Mouse (Mus musculus) liver, postnatal 0 days (tissue): ENCODE results near the gene Rapgef4. TPM values are rescaled to one million over a fixed set of nuclear protein-coding genes. Genes with fewer than 3 reads are reported as not detected.

ENCODE experiments used
- ATAC-seq: fragments of 200-750 bp; cut with Nextera tagmentation; 2 replicates; pipeline ENCODE4 v1.8.0; 2017; ENCODE audit warnings: mild to moderate bottlenecking, moderate library complexity
- DNase-seq: peaks from one replicate; pipeline ENCODE4 v3.0.0-alpha.2; 2016
- H3K27ac ChIP-seq: fragments of 300-500 bp; sonication (generic); 2 replicates; pipeline ENCODE4 v1.5.1; 2014; ENCODE audit warnings: antibody characterized with exemption, moderate library complexity, mild to moderate bottlenecking, low read depth
- H3K27me3 ChIP-seq: fragments of 300-500 bp; sonication (generic); 2 replicates; pipeline ENCODE4 v1.6.1; 2014; ENCODE audit warnings: low read length, control low read depth, mixed read lengths; ENCODE audit not compliant: insufficient read depth
- H3K36me3 ChIP-seq: fragments of 300-500 bp; sonication (generic); replicated peaks from 2 replicates; pipeline ENCODE4 v1.6.1; 2014; ENCODE audit warnings: mild to moderate bottlenecking, control low read depth, low read length, moderate library complexity, mixed read lengths; ENCODE audit not compliant: insufficient read depth
- H3K4me1 ChIP-seq: fragments of 300-500 bp; sonication (generic); 2 replicates; pipeline ENCODE4 v1.6.1; 2014; ENCODE audit warnings: antibody characterized with exemption, mild to moderate bottlenecking, control low read depth; ENCODE audit not compliant: insufficient read depth
- H3K4me2 ChIP-seq: fragments of 300-500 bp; sonication (generic); 2 replicates; pipeline ENCODE4 v1.6.1; 2014; ENCODE audit warnings: low read depth, mild to moderate bottlenecking, low read length, moderate library complexity, mixed read lengths
- H3K4me3 ChIP-seq: fragments of 300-500 bp; sonication (generic); 2 replicates; pipeline ENCODE4 v1.5.1; 2014; ENCODE audit warnings: low read depth, low read length
- H3K9ac ChIP-seq: fragments of 300-500 bp; sonication (generic); replicated peaks from 2 replicates; pipeline ENCODE4 v1.6.1; 2014; ENCODE audit warnings: mild to moderate bottlenecking, moderate library complexity
- H3K9me3 ChIP-seq: fragments of 300-500 bp; sonication (generic); 2 replicates; pipeline ENCODE4 v1.6.1; 2016; ENCODE audit warnings: mild to moderate bottlenecking, control low read depth, low read length, mixed read lengths
- CTCF ChIP-seq: sonication (generic); IDR thresholded peaks from 2 replicates; pipeline ENCODE4 v1.5.1; 2016; ENCODE audit warnings: antibody characterized with exemption, low read depth
- EP300 ChIP-seq: IDR thresholded peaks from 2 replicates; pipeline ENCODE4 v1.6.1; 2016; ENCODE audit warnings: antibody characterized with exemption, low read depth, mild to moderate bottlenecking
- WGBS: fragments of 180-500 bp; shearing (Covaris S2); extraction: QIAGEN DNeasy Blood & Tissue Kit; methylation state at CpG from one replicate; pipeline ENCODE4 v1.1.7; 2014; ENCODE audit not compliant: insufficient replicate concordance; 5-methylcytosine and 5-hydroxymethylcytosine counted together
- polyA plus RNA-seq: library from polyadenylated mRNA; unstranded; fragments of >200 nt; fragmentation: Nextera tagmentation; extraction: Ambion mirVana; gene quantifications from 2 replicates; pipeline ENCODE4 v1.2.1, GENCODE M21; 2015

The Rapgef4 gene
- polyA plus RNA-seq, 1 experiment from 2014 or later, result 30.2 TPM

- no peak overlapping the region for H3K4me3 ChIP-seq
Measured at GRCm38 (mm10) chr2:72205869-72206268, 224.8 kb downstream of the Rapgef4 start.

GRCm38 (mm10) chr2:72206530-72207248 is 225.6 kb downstream of the Rapgef4 start:
- Histone ChIP-seq H3K4me3 (no peak overlapping the region), H3K27ac (no peak overlapping the region), H3K4me1 (peaks cover 2% of the 10 kb centered on the region; the same call in 1 of the 2 replicates), H3K4me2 (no peak overlapping the region), H3K9me3 (no peaks in the 10 kb centered on the region), H3K36me3 (peaks cover 9% of the 10 kb centered on the region; the same call in 1 of the 2 replicates), H3K27me3 (no peaks in the 10 kb centered on the region), H3K9ac (no peak overlapping the region)
- no peak for TF ChIP-seq CTCF
- TF ChIP-seq EP300, result no peak
- no peak for DNase-seq
- WGBS, result 78% methylated on average over 4 of the region's 4 CpGs
- no peak for ATAC-seq

More at GRCm38 (mm10) chr2:72205869-72206268, 224.8 kb downstream of the Rapgef4 start:
- H3K9me3 ChIP-seq, result no peaks in the 10 kb centered on the region
- H3K36me3 ChIP-seq, result peaks cover 11% of the 10 kb centered on the region; the same call in 1 of the 2 replicates
- no peak overlapping the region for H3K9ac ChIP-seq
- no peak overlapping the region for H3K27ac ChIP-seq
- no peak for DNase-seq
- no peak overlapping the region for H3K4me2 ChIP-seq
- no peak for ATAC-seq
- WGBS, result 92% methylated on average over 5 of the region's 5 CpGs
- H3K4me1 ChIP-seq, result peaks cover 7% of the 10 kb centered on the region
- no peaks in the 10 kb centered on the region for H3K27me3 ChIP-seq
- TF ChIP-seq EP300, result no peak
- no peak for TF ChIP-seq CTCF

DNA sequence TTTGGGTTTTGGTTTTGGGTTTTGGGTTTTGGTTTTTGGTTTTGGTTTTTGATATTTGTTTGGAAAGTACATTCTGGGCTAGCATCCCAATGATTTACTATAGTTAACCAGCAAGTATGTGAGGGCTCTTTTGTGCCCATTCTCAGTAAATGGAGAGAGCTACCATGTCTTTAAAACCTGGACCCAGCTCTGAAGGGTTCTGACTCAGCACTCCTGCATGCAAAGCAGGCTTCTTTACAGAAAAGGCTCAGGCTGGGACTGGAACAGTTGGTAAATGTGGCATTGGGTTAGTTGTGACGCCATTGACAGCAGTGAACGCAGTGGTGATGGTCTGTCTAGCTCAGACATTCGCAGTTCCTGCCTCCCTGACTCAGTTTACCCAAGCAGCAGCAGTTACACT is 236.3 kb downstream of the Rapgef4 start:
- H3K9me3 ChIP-seq, result no peaks in the 10 kb centered on the region
- no peak overlapping the region for H3K4me3 ChIP-seq
- H3K36me3 ChIP-seq, result peaks cover 4% of the 10 kb centered on the region; the same call in 1 of the 2 replicates
- DNase-seq (no peak), ATAC-seq (no peak)
- H3K27me3 ChIP-seq, result no peaks in the 10 kb centered on the region
- 74% methylated on average over 3 of the region's 3 CpGs for WGBS
- H3K4me2 ChIP-seq, result no peak overlapping the region
- H3K9ac ChIP-seq, result no peak overlapping the region
- H3K27ac ChIP-seq, result no peak overlapping the region
- no peaks in the 10 kb centered on the region for H3K4me1 ChIP-seq
- TF ChIP-seq CTCF (no peak), EP300 (no peak)

DNA sequence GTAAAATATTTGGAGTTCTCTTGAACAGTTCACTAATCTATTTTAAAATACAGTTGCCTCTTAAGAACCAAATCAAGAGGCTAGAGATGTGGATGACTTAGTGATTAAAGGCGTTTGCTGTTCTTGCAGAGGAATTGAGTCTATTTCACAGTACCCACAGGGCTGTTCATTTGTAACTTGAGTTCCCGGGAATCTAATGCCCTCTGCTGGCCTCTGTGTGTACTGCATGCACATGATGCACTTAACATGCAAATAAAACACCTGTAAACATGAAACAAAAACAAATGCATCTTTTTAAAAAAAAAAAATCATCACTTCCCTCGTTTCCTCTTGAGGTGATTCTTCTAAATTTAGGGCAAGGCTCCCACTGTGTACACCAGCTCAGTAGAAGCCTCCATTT is 238.9 kb downstream of the Rapgef4 start:
- TF ChIP-seq CTCF (peak; percentile 82), EP300 (no peak)
- peak; percentile 66 for DNase-seq
- Histone ChIP-seq H3K27ac (no peak overlapping the region), H3K4me3 (no peak overlapping the region), H3K9me3 (no peaks in the 10 kb centered on the region), H3K9ac (no peak overlapping the region), H3K36me3 (0 out of 2 replicates have a peak, but pooled peaks cover 3% of the 10 kb centered on the region), H3K4me1 (no peaks in the 10 kb centered on the region), H3K4me2 (no peak overlapping the region), H3K27me3 (no peaks in the 10 kb centered on the region)
- 19% methylated on average over 3 of the region's 3 CpGs for WGBS
- no peak for ATAC-seq

DNA sequence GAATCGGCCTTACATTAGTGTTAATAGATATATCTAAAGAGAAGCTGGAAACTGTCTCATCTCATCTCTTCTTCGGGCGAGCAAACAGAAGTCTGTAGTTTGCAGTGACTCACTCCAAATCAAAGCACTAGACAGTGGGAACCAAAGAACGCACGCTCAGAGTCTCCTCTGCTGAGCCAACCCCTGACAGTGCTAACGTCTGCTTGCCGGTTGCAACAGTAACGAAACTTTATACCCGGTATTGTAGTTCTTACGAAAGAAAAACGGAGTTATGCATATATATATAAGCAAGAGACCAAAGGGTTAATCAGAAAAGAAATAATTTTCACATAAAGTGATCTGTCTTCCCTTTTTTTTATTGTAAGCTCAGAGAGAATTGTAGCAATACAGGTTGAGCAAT is 240.2 kb downstream of the Rapgef4 start:
- TF ChIP-seq CTCF, result no peak
- no peak for TF ChIP-seq EP300
- ATAC-seq (no peak), DNase-seq (no peak)
- H3K4me3 ChIP-seq, result no peak overlapping the region
- no peaks in the 10 kb centered on the region for H3K9me3 ChIP-seq
- peaks cover 6% of the 10 kb centered on the region; the same call in 1 of the 2 replicates for H3K36me3 ChIP-seq
- no peak overlapping the region for H3K27ac ChIP-seq
- 68% methylated on average over 11 of the region's 11 CpGs for WGBS
- no peaks in the 10 kb centered on the region for H3K27me3 ChIP-seq
- no peak overlapping the region for H3K9ac ChIP-seq
- H3K4me2 ChIP-seq, result no peak overlapping the region
- H3K4me1 ChIP-seq, result no peaks in the 10 kb centered on the region

GRCm38 (mm10) chr2:72221706-72222105 is 240.7 kb downstream of the Rapgef4 start:
- Histone ChIP-seq H3K9ac (no peak overlapping the region), H3K4me1 (no peaks in the 10 kb centered on the region), H3K36me3 (peaks cover 6% of the 10 kb centered on the region; the same call in 1 of the 2 replicates), H3K4me3 (no peak overlapping the region), H3K27me3 (no peaks in the 10 kb centered on the region), H3K9me3 (no peaks in the 10 kb centered on the region), H3K27ac (no peak overlapping the region), H3K4me2 (no peak overlapping the region)
- no peak for TF ChIP-seq CTCF
- TF ChIP-seq EP300, result no peak
- WGBS, result 67% methylated on average over 7 of the region's 7 CpGs
- no peak for ATAC-seq
- DNase-seq, result no peak
